Comparison of ENCODE assay signal across 19 mouse cellular contexts in genomic region chr10:18457808-18458475, GRCm38 (mm10).
A peak's percentile ranks its signal among the peaks of the same experiment; 100 is the strongest.
DNase-seq lines count a peak whose midpoint lies in the region; ATAC-seq lines count a peak whose summit lies in the region.
"Had no signal": no experiment of that assay in that cellular context is flagged by ENCODE, and none has a peak within 500 bp of the region (broad histone marks: within the 10 kb centered on the region; RNA-seq: fewer than 3 reads in every experiment).

No protein-coding gene starts in this region.

- no peak for DNase-seq in limb, embryonic 10.5 days (ENCODE audit: low spot score)
- peak; percentile 23 for DNase-seq in hindbrain, embryonic 11.5 days (ENCODE audit: low spot score)
- DNase-seq in midbrain, embryonic 11.5 days (ENCODE audit: low spot score, missing footprints), result no peak
- DNase-seq in kidney, postnatal 25 days, result no peak
- DNase-seq: adrenal gland, postnatal 14 days; cerebellum, adult 18-20 months; heart, adult 18-20 months; kidney, adult 18-20 months; kidney, postnatal 14 days; lung, embryonic 14.5 days; spleen, adult 18-20 months; thymus, adult 2 months had no signal

- ATAC-seq in limb, embryonic 13.5 days (ENCODE audit: low FRiP score, low read depth), result no peak
- ATAC-seq in hindbrain, embryonic 11.5 days (ENCODE audit: low FRiP score), result peak; percentile 36; the same call in 1 of the 2 replicates
- peak; percentile 57 for ATAC-seq in midbrain, embryonic 11.5 days (ENCODE audit: low FRiP score)
- no peak; the same call in 1 of the 2 replicates for ATAC-seq in neural tube, embryonic 13.5 days (ENCODE audit: low read depth)
- ATAC-seq in kidney, embryonic 15.5 days (replicated peaks; ENCODE audit: low FRiP score), result no peak
- ATAC-seq in monocyte, adult 5-6 weeks (replicated peaks; ENCODE audit: insufficient number of reproducible peaks, low FRiP score, low TSS enrichment, poor library complexity, severe bottlenecking), result no peak
- ATAC-seq: liver, embryonic 12.5 days had no signal

- H3K4me2 ChIP-seq in limb, embryonic 13.5 days (replicated peaks), result no peak overlapping the region
- no peak overlapping the region for H3K4me2 ChIP-seq in hindbrain, embryonic 11.5 days (replicated peaks; ENCODE audit: low read depth, low read length)
- H3K4me2 ChIP-seq in midbrain, embryonic 11.5 days, result no peak overlapping the region
- no peak overlapping the region for H3K4me2 ChIP-seq in neural tube, embryonic 13.5 days
- H3K4me2 ChIP-seq in kidney, embryonic 15.5 days, result no peak overlapping the region
- H3K4me2 ChIP-seq: liver, embryonic 12.5 days; lung, embryonic 14.5 days had no signal

- no peak overlapping the region for H3K4me3 ChIP-seq in limb, embryonic 13.5 days
- H3K4me3 ChIP-seq in limb, embryonic 10.5 days, result no peak overlapping the region
- no peak overlapping the region for H3K4me3 ChIP-seq in hindbrain, embryonic 11.5 days (ENCODE audit: low read depth, low read length)
- no peak overlapping the region for H3K4me3 ChIP-seq in midbrain, embryonic 11.5 days (ENCODE audit: low read depth, low read length)
- H3K4me3 ChIP-seq in neural tube, embryonic 13.5 days, result no peak overlapping the region
- H3K4me3 ChIP-seq in kidney, embryonic 15.5 days (replicated peaks), result no peak overlapping the region
- H3K4me3 ChIP-seq: embryonic facial prominence, embryonic 10.5 days; liver, embryonic 12.5 days had no signal

- H3K4me1 ChIP-seq in limb, embryonic 13.5 days, result peaks cover 23% of the 10 kb centered on the region
- peaks cover under 1% of the 10 kb centered on the region; the same call in 1 of the 2 replicates for H3K4me1 ChIP-seq in limb, embryonic 10.5 days
- H3K4me1 ChIP-seq in hindbrain, embryonic 11.5 days (replicated peaks; ENCODE audit: control insufficient read depth, insufficient read depth, low read length), result peaks cover 3% of the 10 kb centered on the region; the same call in 1 of the 2 replicates
- peaks cover 20% of the 10 kb centered on the region for H3K4me1 ChIP-seq in midbrain, embryonic 11.5 days (ENCODE audit: control insufficient read depth, insufficient read depth, low read length)
- peaks cover 41% of the 10 kb centered on the region for H3K4me1 ChIP-seq in neural tube, embryonic 13.5 days (replicated peaks)
- H3K4me1 ChIP-seq in kidney, embryonic 15.5 days, result peaks cover 23% of the 10 kb centered on the region

- no peaks in the 10 kb centered on the region for H3K36me3 ChIP-seq in limb, embryonic 13.5 days
- no peaks in the 10 kb centered on the region for H3K36me3 ChIP-seq in limb, embryonic 10.5 days
- H3K36me3 ChIP-seq in hindbrain, embryonic 11.5 days (ENCODE audit: control insufficient read depth, insufficient read depth, low read length), result no peaks in the 10 kb centered on the region
- no peaks in the 10 kb centered on the region for H3K36me3 ChIP-seq in midbrain, embryonic 11.5 days (ENCODE audit: control insufficient read depth, insufficient read depth, low read length)
- no peaks in the 10 kb centered on the region for H3K36me3 ChIP-seq in neural tube, embryonic 13.5 days
- no peaks in the 10 kb centered on the region for H3K36me3 ChIP-seq in kidney, embryonic 15.5 days
- H3K36me3 ChIP-seq: liver, embryonic 12.5 days had no signal

- 55% methylated on average over 8 of the region's 8 CpGs for WGBS in limb, embryonic 13.5 days
- 78% methylated on average over 8 of the region's 8 CpGs for WGBS in limb, embryonic 10.5 days
- WGBS in hindbrain, embryonic 11.5 days, result 48% methylated on average over 8 of the region's 8 CpGs
- 39% methylated on average over 8 of the region's 8 CpGs for WGBS in midbrain, embryonic 11.5 days
- WGBS in neural tube, embryonic 13.5 days, result 28% methylated on average over 8 of the region's 8 CpGs
- 67% methylated on average over 8 of the region's 8 CpGs for WGBS in kidney, embryonic 15.5 days

- no peaks in the 10 kb centered on the region for H3K9me3 ChIP-seq in limb, embryonic 13.5 days
- no peaks in the 10 kb centered on the region for H3K9me3 ChIP-seq in limb, embryonic 10.5 days (replicated peaks)
- no peaks in the 10 kb centered on the region for H3K9me3 ChIP-seq in hindbrain, embryonic 11.5 days (ENCODE audit: control insufficient read depth, low read length)
- no peaks in the 10 kb centered on the region for H3K9me3 ChIP-seq in midbrain, embryonic 11.5 days (ENCODE audit: control insufficient read depth, low read length)
- H3K9me3 ChIP-seq in neural tube, embryonic 13.5 days, result no peaks in the 10 kb centered on the region
- H3K9me3 ChIP-seq in kidney, embryonic 15.5 days (replicated peaks), result no peaks in the 10 kb centered on the region
- H3K9me3 ChIP-seq: embryonic facial prominence, embryonic 10.5 days; liver, embryonic 12.5 days had no signal

- H3K9ac ChIP-seq in limb, embryonic 13.5 days, result no peak overlapping the region; the same call in 1 of the 2 replicates
- no peak overlapping the region for H3K9ac ChIP-seq in hindbrain, embryonic 11.5 days (ENCODE audit: low read depth, low read length)
- no peak overlapping the region for H3K9ac ChIP-seq in midbrain, embryonic 11.5 days (ENCODE audit: low read length)
- no peak overlapping the region for H3K9ac ChIP-seq in neural tube, embryonic 13.5 days
- no peak overlapping the region for H3K9ac ChIP-seq in kidney, embryonic 15.5 days
- H3K9ac ChIP-seq: liver, embryonic 12.5 days; lung, embryonic 14.5 days had no signal

- H3K27me3 ChIP-seq in limb, embryonic 13.5 days, result no peaks in the 10 kb centered on the region
- no peaks in the 10 kb centered on the region for H3K27me3 ChIP-seq in limb, embryonic 10.5 days (ENCODE audit: low read depth, poor library complexity, severe bottlenecking)
- no peaks in the 10 kb centered on the region for H3K27me3 ChIP-seq in hindbrain, embryonic 11.5 days (ENCODE audit: control insufficient read depth, insufficient read depth, low read length)
- H3K27me3 ChIP-seq in midbrain, embryonic 11.5 days (ENCODE audit: control insufficient read depth, insufficient read depth, low read length), result no peaks in the 10 kb centered on the region
- H3K27me3 ChIP-seq in neural tube, embryonic 13.5 days, result no peaks in the 10 kb centered on the region
- no peaks in the 10 kb centered on the region for H3K27me3 ChIP-seq in kidney, embryonic 15.5 days
- H3K27me3 ChIP-seq: liver, embryonic 12.5 days had no signal

- 0 out of 2 replicates have a peak overlapping the region, but pooled peaks have one; percentile 15 for H3K27ac ChIP-seq in limb, embryonic 13.5 days
- no peak overlapping the region for H3K27ac ChIP-seq in limb, embryonic 10.5 days
- H3K27ac ChIP-seq in hindbrain, embryonic 11.5 days (ENCODE audit: low read depth, low read length), result no peak overlapping the region
- no peak overlapping the region for H3K27ac ChIP-seq in midbrain, embryonic 11.5 days (ENCODE audit: low read depth, low read length)
- H3K27ac ChIP-seq in neural tube, embryonic 13.5 days (replicated peaks), result peak overlapping the region; percentile 59
- no peak overlapping the region for H3K27ac ChIP-seq in kidney, embryonic 15.5 days
- H3K27ac ChIP-seq: embryonic facial prominence, embryonic 10.5 days; liver, embryonic 12.5 days; macrophage had no signal

Comparison
In these comparisons a context has a peak if more than half of its experiments do, and no peak if none do; other contexts are left out.
1. H3K27ac ChIP-seq: peak in limb, embryonic 13.5 days (single experiment) and neural tube, embryonic 13.5 days (single experiment); none in limb, embryonic 10.5 days (single experiment), hindbrain, embryonic 11.5 days (single experiment), midbrain, embryonic 11.5 days (single experiment) and kidney, embryonic 15.5 days (single experiment).
2. ATAC-seq: peak in hindbrain, embryonic 11.5 days (single experiment) and midbrain, embryonic 11.5 days (single experiment); none in limb, embryonic 13.5 days (single experiment), neural tube, embryonic 13.5 days (single experiment), kidney, embryonic 15.5 days (single experiment) and monocyte, adult 5-6 weeks (single experiment).